Mouse (Mus musculus): ENCODE measurements around the gene Flt3l.

The Flt3l gene

DNA sequence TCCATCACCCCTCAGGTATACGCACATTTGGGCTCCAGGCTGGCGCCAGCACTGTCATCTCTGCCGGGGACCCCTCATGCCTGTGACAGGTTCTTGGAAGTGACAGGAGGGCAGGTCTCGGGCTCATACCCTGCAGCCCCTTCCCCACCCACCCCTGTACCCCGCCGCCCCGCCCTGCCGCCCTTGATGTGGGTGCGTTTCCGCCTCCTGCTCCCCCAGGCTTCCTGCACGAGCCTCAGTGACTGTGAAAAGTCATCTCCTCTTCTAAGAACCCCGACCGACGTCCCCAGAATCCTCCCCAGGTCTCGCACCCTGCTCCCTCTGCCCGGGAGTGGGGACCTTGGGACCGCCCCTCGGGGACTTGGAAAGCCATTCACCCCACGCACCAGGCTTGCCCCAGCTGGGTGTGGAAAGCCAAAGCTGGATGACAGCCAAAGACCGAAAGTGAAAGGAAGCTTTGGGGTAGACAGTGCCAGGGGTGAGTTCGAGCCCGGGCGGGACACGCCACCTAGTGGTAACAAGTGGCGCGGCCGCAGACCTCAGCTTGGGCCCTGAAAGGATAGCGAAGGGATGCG lies at the start of gene Flt3l, which contains the start of gene Gm45713:
Flt3l (minus strand) TSS at position 440 of the 575 bp plus-strand sequence.
Gm45713 (minus strand) TSS at position 239 of the 575 bp plus-strand sequence.
- peak; percentile 93 to 94 for DNase-seq

DNA sequence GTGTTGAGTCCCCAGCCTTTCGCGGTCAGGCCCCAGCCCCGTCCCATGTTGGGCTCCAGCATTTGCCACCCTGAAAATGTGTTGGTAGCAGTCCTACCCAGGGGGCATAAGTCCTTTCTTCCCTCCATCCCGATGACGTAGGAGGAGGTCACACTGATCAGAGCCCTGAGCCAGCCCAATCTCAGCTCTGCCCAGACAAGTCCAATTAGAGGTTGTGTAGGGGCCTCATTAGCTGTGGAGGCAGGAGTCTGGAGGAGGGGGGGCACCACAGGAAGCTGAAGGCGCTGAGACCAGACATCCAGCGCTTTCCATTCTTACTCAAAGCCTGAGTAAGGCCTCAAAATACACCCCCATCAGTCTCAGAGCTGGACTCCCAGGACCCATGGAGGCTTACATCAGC lies 49.7 kb upstream of the Flt3l start:
- no peak for DNase-seq

DNA sequence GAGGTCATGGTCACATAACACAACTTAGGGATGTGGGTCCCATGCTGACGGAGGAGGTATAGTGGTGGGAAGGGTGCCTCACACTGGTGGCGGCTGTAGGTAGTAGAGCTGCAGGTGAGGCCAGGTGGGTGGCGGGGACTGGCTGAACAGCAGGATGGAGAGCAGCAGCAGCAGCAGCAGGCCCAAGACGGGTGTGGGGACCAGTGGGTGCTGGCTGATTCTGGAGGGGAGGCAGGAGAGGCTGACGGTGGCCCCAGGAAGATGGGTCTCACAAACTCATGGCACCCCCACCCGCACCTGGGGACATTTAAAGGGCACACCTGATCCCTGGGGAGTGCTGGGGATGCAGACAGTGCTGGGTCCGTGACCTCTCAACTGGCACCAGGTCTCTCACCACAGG lies 47.4 kb upstream of the Flt3l start:
- no peak for DNase-seq

DNA sequence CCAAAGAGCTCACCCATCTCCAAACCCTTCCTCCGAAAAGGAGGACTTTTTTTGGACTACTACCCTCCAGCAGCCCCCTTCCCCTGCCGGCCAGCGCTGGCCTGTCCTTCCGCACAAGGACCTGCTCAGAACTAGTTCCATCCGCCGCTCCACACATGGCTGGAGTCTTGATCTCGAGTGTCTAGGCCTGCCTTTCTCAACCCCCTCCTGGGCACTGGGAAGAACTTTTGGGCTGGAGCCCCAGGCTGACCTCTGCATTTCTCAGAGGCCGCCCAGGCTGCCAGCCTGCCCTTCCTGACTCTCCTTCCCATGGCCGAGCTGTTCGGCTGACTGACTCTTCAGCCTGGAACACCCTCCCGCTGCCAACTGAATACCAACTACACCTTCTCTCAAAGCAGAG lies 46.4 kb upstream of the Flt3l start:
- peak in 1 of 2 experiments; percentile 42 for DNase-seq

DNA sequence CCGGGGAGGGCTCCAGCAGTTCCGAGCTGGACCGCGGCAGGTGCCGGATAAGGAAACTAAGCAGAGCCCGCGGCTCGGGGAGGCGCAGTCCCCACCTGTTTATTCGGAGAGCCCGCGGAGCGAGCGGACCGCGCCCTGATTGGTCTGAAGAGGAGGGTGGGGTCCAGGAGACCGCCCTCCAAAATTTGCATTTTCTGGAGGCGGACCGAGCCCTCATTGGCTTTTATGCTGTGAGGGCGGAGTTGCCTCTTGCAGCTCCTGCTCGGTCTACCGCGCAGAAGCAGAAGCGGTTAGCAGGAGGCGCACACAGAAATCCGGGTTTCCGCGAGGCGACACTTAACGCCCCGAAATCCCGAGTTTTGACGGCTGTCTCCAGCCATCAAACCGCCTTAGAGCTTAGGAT lies 46.0 kb upstream of the Flt3l start:
- DNase-seq = peak; percentile 89 to 91

DNA sequence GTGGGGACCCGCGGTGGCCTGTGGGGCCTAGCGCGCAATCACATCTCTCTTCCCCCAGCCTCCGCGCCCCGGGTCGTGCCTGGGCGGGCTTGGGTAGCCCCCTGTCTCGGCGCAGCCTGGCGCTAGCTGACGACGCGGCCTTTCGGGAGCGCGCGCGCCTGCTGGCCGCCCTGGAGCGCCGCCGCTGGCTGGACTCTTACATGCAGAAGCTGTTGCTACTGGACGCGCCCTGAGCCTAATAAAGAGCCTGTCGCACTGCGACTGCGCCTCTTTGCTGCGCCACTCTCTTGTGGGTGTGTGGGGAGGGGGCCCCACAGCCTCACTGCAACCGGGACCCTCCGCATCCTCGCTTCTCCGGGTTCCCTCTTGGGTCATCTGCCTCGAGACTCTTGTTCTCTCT lies 45.3 kb upstream of the Flt3l start:
- peak in 1 of 2 experiments; percentile 53 for DNase-seq

DNA sequence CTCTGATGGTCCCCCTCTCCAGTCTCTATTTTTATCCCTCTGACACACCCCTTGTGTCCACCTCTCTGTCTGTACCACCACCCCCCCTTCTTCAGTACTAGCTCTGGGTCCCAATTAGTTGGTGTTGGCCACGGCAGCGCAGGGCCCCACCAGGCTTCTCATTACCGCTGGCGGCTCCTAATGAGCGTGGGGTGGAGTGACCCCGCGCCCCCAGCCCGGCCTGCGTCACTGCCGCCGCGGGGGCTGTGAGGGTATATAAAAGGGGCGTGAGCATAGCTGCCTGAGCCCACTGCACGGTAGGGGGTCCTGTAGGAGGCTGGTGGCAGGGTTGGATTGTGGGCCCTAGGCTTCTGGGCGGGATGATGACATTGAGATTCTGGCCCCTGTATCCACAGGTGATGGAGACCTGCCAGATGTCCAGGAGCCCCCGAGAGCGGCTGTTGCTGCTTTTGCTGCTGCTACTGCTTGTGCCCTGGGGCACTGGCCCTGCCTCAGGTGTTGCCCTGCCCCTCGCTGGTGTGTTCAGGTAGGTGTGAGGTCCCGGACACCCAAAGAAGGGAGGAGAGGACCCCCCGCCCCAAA lies 44.8 kb upstream of the Flt3l start, which contains the start of gene Pth2:
Pth2 (plus strand) TSS at position 100 of the 582 bp plus-strand sequence.
- peak in 1 of 2 experiments; percentile 37 for DNase-seq

DNA sequence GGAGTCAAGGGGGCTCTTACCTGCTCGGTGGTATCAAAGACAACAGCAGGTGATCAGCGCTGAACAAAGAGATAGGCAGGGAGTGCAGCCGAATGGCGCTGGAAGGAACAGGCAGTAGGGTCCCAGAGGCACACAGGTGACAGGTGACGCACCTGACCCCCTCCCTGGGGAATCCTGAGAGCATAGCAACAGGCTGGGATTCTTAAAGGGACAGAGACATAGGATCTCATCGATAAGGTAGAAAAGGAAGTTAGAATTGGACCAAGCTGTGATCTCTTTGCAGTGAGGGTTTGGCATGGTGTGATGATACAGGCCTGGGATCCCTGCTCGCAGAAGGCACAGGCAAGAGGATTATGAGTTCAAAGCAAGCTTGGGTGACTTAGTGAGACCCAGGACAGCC lies 43.2 kb upstream of the Flt3l start, which contains the start of gene Gfy:
Gfy (minus strand) TSS at position 101 of the 400 bp plus-strand sequence.
- DNase-seq = no peak

DNA sequence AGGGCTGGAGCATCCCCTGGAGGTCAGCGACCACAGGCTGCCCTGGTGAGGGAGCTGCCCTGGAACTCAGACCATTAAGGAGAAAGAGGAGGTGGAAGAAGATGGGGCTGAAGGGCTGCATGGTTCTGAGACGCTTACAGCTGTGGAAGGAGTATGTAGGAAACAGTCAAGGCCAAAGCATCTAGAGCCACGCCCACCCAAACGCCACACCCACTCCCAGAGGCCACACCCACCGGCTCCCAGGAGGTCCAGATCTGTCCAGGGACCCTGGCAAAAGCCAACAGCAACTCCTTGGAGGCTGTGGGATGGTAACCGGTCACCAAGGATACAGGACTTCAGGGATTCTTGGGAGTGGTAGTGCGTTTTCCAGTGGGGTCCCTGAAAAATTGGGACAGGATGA lies 42.3 kb upstream of the Flt3l start:
- peak; percentile 10 to 39 for DNase-seq

DNA sequence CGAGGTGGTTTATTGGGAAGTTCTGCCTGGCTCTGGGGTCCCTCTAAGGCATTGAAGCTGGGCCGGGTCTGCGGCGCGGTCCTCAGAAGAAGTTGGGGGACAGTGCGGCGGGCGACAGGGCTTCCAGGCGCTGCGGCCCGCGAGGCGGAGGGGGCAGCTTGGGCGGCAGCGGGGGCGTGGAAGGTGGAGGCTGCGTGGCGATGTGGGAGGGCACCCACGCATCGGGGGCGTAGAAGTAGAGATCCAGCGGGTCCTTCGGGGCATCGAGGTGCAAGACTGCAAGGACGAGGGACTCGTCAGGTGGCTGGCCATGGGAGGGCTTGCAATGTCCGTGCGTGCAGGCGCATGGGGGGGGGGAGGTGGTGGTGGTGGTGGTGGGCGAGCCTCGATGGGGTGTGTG lies 40.1 kb upstream of the Flt3l start:
- DNase-seq = peak; percentile 49 to 63

DNA sequence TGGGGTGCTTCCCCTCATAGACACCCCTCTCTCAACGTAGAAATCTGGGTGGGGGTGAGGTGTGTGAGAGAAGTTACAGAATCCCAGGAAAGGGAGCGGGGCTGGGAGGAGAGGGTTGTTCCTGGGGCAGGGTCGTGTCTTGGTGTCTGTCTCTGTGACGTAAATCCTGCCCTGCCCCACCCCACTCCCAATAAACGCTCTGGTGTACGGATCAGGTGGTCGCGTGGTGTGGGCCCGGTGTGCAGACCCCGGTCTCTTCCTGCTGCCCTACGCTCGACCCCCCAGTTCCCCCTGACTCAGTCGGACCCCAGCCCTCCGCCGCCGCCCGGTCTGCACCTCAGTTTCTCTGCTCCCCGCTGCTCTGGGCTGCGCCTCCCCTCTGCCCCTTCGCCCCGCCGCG lies 39.7 kb upstream of the Flt3l start:
- DNase-seq = peak in 1 of 2 experiments; percentile 55

DNA sequence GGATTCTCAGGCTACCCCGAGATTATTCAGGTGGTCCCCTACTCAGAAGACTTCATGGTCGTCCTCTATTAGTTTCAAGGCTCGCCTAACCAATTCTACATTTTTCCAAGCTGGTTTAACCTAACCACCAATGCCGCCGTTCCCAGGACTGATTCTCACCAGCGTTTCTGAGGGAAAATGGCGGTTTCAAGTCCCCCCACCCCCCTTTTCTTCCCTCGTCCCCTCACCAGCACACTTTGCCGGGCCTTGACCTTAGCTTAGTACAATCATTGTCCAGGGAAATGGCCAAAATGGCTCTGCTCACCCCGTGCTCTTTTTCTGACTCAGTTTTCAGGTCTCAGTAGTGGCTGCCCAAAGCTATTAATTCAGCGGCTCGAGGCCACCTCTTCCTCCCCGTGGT lies 39.2 kb upstream of the Flt3l start:
- no peak for DNase-seq

DNA sequence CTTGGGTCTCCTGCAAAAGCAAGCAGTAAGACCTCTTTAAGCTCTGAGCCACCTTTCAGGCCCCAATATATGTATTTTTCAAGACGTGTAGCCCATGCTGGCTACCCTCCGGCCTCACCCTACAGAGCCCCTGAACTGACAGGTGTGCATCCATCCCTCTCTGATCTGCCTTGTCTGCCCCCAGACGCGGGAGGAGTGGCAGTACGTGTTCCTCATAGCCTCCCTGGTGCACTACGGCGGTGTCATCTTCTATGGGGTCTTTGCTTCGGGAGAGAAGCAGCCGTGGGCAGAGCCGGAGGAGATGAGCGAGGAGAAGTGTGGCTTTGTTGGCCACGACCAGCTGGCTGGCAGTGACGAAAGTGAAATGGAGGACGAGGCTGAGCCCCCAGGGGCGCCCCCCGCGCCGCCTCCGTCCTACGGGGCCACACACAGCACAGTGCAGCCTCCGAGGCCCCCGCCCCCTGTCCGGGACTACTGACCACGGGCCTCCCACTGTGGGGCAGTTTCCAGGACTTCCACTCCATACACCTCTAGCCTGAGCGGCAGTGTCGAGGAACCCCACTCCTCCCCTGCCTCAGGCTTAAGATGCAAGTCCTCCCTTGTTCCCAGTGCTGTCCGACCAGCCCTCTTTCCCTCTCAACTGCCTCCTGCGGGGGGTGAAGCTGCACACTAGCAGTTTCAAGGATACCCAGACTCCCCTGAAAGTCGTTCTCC lies 38.5 kb upstream of the Flt3l start:
- DNase-seq = peak; percentile 54 to 62

DNA sequence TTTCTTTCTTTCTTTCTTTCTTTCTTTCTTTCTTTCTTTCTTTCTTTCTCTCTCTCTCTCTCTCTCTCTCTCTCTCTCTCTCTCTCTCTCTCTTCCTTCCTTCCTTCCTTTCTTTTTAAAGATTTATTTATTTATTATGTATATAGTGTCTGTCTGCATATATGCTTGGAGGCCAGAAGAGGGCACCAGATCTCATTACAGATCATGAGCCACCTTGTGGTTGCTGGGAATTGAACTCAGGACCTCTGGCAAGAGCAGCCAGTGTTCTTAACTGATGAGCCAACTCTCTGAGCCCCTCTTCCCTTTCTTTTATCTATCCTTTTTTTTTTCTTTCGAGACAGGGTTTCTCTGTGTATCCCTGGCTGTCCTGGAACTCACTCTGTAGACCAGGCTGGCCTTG lies 37.5 kb upstream of the Flt3l start:
- peak in 1 of 2 experiments; percentile 54 for DNase-seq

DNA sequence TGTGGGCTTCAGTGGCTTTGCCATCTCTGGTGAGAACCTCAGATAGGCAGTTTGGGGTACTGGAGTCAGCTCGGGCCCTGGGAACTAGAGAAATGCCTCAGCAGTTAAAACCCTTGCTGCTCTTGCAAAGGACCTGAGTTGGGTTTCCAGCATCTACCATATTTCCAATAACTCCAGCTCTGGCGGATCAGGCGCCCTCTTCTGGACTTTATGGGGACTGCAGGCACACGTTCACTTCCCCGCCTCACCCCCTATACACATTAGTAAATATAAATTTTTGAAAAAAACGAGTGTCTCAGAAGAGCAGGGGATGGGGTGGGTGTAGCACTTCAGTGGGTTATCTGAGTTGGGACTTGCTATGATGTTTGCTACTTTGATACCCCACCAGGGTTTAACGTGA lies 36.7 kb upstream of the Flt3l start:
- peak; percentile 59 to 78 for DNase-seq

DNA sequence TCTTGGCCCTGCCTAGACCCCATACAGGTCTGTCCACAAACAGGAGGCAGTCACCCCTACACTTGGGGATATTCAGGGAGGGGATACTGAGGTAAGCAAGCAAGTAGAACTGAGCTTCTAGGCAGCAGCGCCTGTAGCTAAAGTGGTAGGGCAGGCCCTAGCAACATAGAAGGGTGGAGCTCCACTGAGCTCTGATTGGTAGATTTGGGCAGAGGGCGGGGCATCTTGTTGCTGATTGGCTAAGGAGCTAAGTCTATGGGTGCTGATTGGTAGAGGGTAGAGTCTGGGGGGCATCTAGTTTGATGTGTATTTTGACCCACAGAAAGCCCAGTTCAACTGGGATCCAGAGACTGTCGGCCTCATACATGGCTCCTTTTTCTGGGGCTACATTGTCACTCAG lies 33.3 kb upstream of the Flt3l start:
- DNase-seq = peak; percentile 77 to 83

DNA sequence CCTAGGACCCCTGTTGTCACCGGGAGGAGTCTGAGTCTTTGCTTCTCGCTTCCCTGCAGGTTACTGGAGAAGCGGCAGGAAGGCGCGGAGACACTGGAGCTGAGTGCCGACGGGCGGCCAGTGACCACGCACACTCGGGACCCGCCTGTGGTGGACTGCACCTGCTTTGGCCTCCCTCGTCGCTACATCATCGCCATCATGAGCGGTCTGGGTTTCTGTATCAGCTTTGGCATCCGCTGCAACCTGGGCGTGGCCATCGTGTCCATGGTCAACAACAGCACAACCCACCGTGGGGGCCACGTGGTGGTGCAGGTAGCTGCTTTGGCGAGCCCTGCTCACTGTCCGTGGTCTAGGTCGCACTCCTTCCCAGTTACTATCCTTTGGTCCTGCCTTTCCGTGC lies 32.4 kb upstream of the Flt3l start:
- DNase-seq = peak; percentile 70 to 75

DNA sequence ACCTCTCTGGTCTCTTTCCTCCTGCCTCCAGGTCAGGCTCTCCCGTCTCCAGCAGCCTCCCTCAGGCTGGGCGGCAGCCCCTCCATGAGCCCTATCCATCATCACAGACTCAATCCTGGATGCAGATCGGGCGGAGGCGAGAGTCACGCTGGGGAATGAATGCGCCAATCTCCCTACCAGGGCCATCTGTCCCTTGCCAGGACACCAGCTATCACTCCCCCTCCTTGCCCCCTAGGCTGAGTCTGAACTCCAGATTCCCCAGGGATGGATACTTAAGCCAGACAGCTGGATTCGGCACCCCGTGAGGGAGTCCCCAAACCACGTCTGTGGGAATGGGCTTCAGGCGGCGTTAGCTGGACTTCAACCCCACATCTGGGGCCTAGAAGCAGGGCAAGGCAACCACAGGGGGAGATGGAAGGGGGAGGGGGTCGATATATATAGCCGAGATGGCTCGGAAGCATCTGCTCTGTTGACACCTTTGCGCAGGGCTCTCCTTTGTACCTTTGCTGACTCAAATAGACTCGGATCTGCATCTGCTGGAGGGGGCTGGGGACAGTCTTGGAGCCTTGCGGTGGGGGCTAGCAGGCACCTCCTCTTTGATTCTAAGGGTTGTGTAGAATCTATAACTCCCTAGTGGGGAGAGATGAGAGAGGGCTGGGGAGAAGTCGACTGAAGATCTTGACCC lies 31.7 kb upstream of the Flt3l start:
- peak; percentile 87 for DNase-seq

DNA sequence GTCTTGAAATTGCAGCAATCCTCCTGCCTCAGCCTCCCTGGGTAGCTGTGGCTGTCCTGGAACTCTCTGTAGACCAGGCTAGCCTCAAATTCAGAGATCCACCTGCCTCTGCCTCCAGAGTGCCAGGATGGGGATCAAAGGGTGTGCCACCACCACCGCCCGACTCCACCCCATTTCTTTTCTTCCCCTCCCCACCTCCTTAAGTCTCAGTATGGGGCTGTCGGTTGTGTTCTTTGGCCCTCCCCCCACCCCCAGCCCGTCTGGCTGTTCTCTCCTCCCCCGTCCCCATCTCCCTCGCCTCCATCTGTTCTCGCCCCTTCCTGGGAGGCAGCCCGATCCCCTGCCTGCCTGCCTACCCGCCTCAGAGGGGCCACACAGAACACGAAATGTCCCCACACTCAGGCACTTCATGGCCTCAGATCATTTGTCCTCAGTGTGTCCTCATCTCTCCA lies 30.7 kb upstream of the Flt3l start:
- DNase-seq = peak; percentile 77 to 80

DNA sequence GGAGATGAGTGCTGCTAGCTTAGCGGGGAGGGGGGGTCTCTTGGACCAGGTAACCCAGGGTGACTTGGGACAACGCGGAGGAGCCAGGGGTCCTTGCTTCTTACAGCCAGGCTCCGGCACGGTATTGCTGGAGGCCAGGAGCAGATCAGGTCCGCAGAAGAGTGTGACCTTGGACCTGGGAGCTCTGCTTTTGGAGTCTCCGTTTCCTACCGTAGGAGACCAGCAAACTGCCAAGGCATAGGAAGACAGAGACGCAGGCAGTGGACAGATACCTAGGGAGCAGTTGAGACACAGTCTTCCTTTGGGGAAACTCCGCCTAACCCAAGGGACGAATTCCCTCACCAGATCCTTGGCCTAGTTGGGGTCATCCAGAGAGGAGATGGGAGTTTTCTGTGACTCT lies 29.5 kb upstream of the Flt3l start:
- DNase-seq = peak; percentile 52 to 60

DNA sequence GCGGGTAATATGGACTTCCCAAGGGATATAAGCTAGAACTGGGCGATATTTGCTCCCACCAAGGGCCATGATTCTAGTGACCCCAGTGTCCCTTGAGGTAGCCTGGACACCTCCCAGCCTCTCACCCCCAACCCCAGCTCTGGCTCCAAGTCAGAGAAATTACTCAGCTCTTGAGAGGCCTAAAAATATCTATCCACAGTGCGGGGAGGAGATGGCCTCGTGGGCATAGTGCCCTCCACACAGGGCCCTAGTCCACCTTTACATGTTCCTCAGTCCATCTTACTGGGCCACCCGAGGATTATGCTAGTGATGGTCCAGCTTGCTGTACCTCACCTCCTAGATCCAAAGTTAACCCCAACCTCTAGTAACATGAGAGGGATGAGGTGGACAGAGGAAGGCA lies 28.6 kb upstream of the Flt3l start:
- peak; percentile 76 to 80 for DNase-seq

DNA sequence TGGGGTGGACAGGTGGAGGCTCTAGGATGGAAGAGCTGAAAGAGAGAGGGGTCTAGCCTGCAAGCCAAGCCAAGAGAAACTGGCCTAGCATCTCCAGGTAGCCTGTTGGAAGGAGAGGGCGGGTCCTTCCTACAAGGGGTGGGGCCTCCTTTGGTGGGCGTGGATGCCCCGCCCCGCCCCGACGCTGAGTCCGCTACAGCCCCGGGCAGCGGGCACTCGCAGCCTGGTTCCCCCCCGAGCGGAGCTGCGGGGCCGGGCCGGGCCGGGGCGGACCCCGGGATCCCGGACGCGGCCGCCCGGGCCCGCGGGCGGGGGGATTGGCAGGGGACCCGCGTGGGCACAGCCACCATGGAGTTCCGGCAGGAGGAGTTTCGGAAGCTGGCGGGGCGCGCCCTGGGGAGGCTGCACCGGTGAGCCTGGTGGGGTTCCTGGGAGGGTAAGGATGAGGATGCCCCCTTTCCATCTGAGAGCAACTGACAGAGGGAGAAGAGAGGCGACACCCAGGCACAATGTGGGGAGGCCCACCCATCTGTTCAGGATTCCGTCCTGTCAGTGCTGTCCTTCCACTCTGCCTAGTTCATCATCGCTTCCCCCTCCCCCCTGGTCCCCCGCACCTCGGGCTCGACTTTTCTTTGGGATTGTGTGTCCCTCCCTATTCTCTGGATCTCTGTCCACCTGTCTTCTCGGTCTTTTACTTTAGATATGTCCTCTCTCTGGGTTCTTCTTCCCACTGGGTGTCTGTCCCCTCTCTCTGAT lies 27.7 kb upstream of the Flt3l start, which contains the start of gene Slc17a7:
Slc17a7 (plus strand) TSS at position 215 of the 756 bp plus-strand sequence.
- peak; percentile 88 to 92 for DNase-seq

All from cerebellum, postnatal 25 days (tissue).